8 mouse cellular contexts compared by ENCODE assay signal in the genomic region with DNA sequence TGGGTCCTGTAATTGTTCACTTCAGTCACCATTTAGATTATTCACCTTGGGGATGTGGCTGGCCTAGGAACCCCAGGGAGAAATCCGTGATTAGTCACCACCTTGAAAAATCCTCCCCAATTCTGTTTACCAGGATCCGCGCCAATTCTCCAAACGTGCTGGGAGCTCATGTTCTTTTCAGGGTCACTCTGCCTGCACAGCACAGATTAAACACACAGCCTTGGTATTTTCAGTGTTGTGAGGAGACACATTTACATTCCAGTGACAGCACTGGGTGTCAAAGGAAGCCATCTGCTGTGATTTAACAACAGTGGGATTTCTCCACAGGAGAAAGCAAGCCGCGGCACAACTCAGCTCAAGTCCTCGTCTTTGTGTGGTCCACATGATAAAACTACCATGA.
DNase-seq lines count a peak whose midpoint lies in the region; ATAC-seq and TF ChIP-seq lines count a peak whose summit lies in the region.

No protein-coding gene starts in this region.

- H3K4me1 ChIP-seq in neural tube, embryonic 13.5 days (replicated peaks) = peaks cover 21% of the 10 kb centered on the region
- H3K4me1 ChIP-seq in heart, adult 2 months (ENCODE audit: control insufficient read depth, insufficient read depth, low read length) = no peaks in the 10 kb centered on the region

- ATAC-seq in neural tube, embryonic 13.5 days (ENCODE audit: low read depth) = peak; percentile 71

- peak overlapping the region; percentile 16 for H3K4me2 ChIP-seq in neural tube, embryonic 13.5 days

- DNase-seq in kidney, postnatal 4 days = peak; percentile 8 to 9
- no peak for DNase-seq in kidney, postnatal 10 days
- DNase-seq in embryo, embryonic 10.5 days (ENCODE audit: low spot score) = peak; percentile 33
- DNase-seq in layer of hippocampus, adult 9-11 months = peak; percentile 39
- no peak for DNase-seq in spleen, postnatal 36 days (ENCODE audit: low spot score in 2 of 2)
- no peak for DNase-seq in heart, adult 2 months
- DNase-seq in thymus, postnatal 10 days (ENCODE audit: low spot score in 2 of 2) = no peak

- 12% methylated on average over 7 of the region's 7 CpGs for WGBS in neural tube, embryonic 13.5 days
- 42% methylated on average over 7 of the region's 7 CpGs for WGBS in heart, adult 2 months

- H3K27me3 ChIP-seq in neural tube, embryonic 13.5 days = no peaks in the 10 kb centered on the region
- H3K27me3 ChIP-seq in heart, adult 2 months (ENCODE audit: control insufficient read depth, insufficient read depth, low read length) = no peaks in the 10 kb centered on the region

- intact Hi-C loops in heart, adult 2 months (cut with DNase I) = no loop called here

- H3K79me2 ChIP-seq in heart, adult 2 months (replicated peaks; ENCODE audit: control insufficient read depth, insufficient read depth, low read length) = no peaks in the 10 kb centered on the region

- no peak overlapping the region for H3K9ac ChIP-seq in neural tube, embryonic 13.5 days
- H3K9ac ChIP-seq in heart, adult 2 months (ENCODE audit: low read depth, low read length) = no peak overlapping the region

- no peak for TF ChIP-seq EP300 in heart, adult 2 months (IDR thresholded peaks at IDR 0.05; ENCODE audit: insufficient read depth, low read depth, low read length)

- TF ChIP-seq POLR2A in heart, adult 2 months (IDR thresholded peaks at IDR 0.05; ENCODE audit: insufficient read depth, low read depth, low read length) = no peak

- H3K9me3 ChIP-seq in neural tube, embryonic 13.5 days = no peaks in the 10 kb centered on the region

- no peaks in the 10 kb centered on the region for H3K36me3 ChIP-seq in neural tube, embryonic 13.5 days
- no peaks in the 10 kb centered on the region for H3K36me3 ChIP-seq in heart, adult 2 months (ENCODE audit: control insufficient read depth, insufficient read depth, low read length)

- H3K4me3 ChIP-seq in neural tube, embryonic 13.5 days = no peak overlapping the region
- H3K4me3 ChIP-seq in heart, adult 2 months = no peak overlapping the region

- TF ChIP-seq CTCF in heart, adult 2 months (IDR thresholded peaks at IDR 0.05) = no peak

- no peak overlapping the region; the same call in 1 of the 2 replicates for H3K27ac ChIP-seq in neural tube, embryonic 13.5 days (replicated peaks)
- no peak overlapping the region for H3K27ac ChIP-seq in heart, adult 2 months

Comparison
In these comparisons a context has a peak if more than half of its experiments do, and no peak if none do; other contexts are left out.
1. DNase-seq: peak in kidney, postnatal 4 days (2 of 2), embryo, embryonic 10.5 days (single experiment) and layer of hippocampus, adult 9-11 months (single experiment); none in kidney, postnatal 10 days (single experiment), spleen, postnatal 36 days (0 of 2), heart, adult 2 months (0 of 2) and thymus, postnatal 10 days (0 of 2).